Mouse (Mus musculus) embryonic fibroblast, embryonic 13.5 days (primary cell): ENCODE measurements around the gene B3gat1.

ENCODE experiments used
- CTCF ChIP-seq: IDR thresholded peaks from 2 replicates; pipeline ENCODE4 v1.5.1; 2011; ENCODE audit warnings: mild to moderate bottlenecking, control low read depth, low read length, moderate library complexity, borderline replicate concordance; ENCODE audit not compliant: insufficient read depth
- POLR2A ChIP-seq: IDR thresholded peaks from 2 replicates; pipeline ENCODE4 v1.6.1; 2011; ENCODE audit warnings: low read depth, mild to moderate bottlenecking, control low read depth, low read length, moderate library complexity

GRCm38 (mm10) chr9:26728556-26728955, 5.0 kb upstream of the B3gat1 start:
- TF ChIP-seq POLR2A (no peak), CTCF (no peak)
